Mouse (Mus musculus) heart, embryonic 13.5 days (tissue): ENCODE data around the gene Evi5. TPM values are rescaled to one million over a fixed set of nuclear protein-coding genes. Genes with fewer than 3 reads are reported as not detected.

ENCODE experiments used
- ATAC-seq: fragments of 200-750 bp; cut with Nextera tagmentation; 2 replicates; pipeline ENCODE4 v1.8.0; 2017; ENCODE audit warnings: moderate TSS enrichment; ENCODE audit not compliant: insufficient number of reproducible peaks, low FRiP score, low TSS enrichment; ENCODE audit errors: extremely low read depth
- H3K27ac ChIP-seq: fragments of 300-500 bp; sonication (generic); replicated peaks from 2 replicates; pipeline ENCODE4 v1.5.1; 2015; ENCODE audit warnings: moderate library complexity, mild to moderate bottlenecking, inconsistent platforms
- H3K27me3 ChIP-seq: fragments of 300-500 bp; sonication (generic); replicated peaks from 2 replicates; pipeline ENCODE4 v1.6.1; 2015; ENCODE audit warnings: mild to moderate bottlenecking, inconsistent platforms
- H3K36me3 ChIP-seq: fragments of 300-500 bp; sonication (generic); 2 replicates; pipeline ENCODE4 v1.6.1; 2015; ENCODE audit warnings: mild to moderate bottlenecking, inconsistent platforms
- H3K4me1 ChIP-seq: fragments of 300-500 bp; sonication (generic); 2 replicates; pipeline ENCODE4 v1.6.1; 2015; ENCODE audit warnings: inconsistent platforms
- H3K4me2 ChIP-seq: fragments of 300-500 bp; sonication (generic); 2 replicates; pipeline ENCODE4 v1.6.1; 2015; ENCODE audit warnings: inconsistent platforms, mild to moderate bottlenecking, moderate library complexity
- H3K4me3 ChIP-seq: fragments of 300-500 bp; sonication (generic); 2 replicates; pipeline ENCODE4 v1.5.1; 2015; ENCODE audit warnings: moderate library complexity, mild to moderate bottlenecking, inconsistent platforms
- H3K9ac ChIP-seq: fragments of 300-500 bp; sonication (generic); 2 replicates; pipeline ENCODE4 v1.6.1; 2015; ENCODE audit warnings: inconsistent platforms, mild to moderate bottlenecking, moderate library complexity
- H3K9me3 ChIP-seq: fragments of 300-500 bp; sonication (generic); 2 replicates; pipeline ENCODE4 v1.6.1; 2016; ENCODE audit warnings: inconsistent platforms
- WGBS: fragments of 180-500 bp; shearing (Covaris S2); methylation state at CpG from one replicate; pipeline ENCODE4 v1.1.7; 2015; ENCODE audit warnings: mixed read lengths; 5-methylcytosine and 5-hydroxymethylcytosine counted together
- polyA plus RNA-seq: library from polyadenylated mRNA; unstranded; fragments of >200 nt; fragmentation: Nextera tagmentation; extraction: Ambion mirVana; gene quantifications from 2 replicates; pipeline ENCODE4 v1.2.1, GENCODE M21; 2015

The Evi5 gene
- polyA plus RNA-seq, 1 experiment from 2014 or later: 45.7 TPM

- no peak for ATAC-seq
- under 1% methylated on average over 58 of the region's 58 CpGs for WGBS
- Histone ChIP-seq H3K4me1 (peaks cover 57% of the 10 kb centered on the region), H3K4me3 (peak overlapping the region; percentile 49), H3K9ac (peak overlapping the region; percentile 53; the same call in 1 of the 2 replicates), H3K27ac (no peak overlapping the region), H3K4me2 (peak overlapping the region; percentile 72), H3K9me3 (no peaks in the 10 kb centered on the region), H3K36me3 (no peaks in the 10 kb centered on the region), H3K27me3 (peaks cover 100% of the 10 kb centered on the region)
These were observed 153.8 kb downstream of the Evi5 start for GRCm38 (mm10) chr5:107720991-107721637.

GRCm38 (mm10) chr5:107720511-107720910, 154.4 kb downstream of the Evi5 start:
- no peak for ATAC-seq
- no peaks in the 10 kb centered on the region for H3K36me3 ChIP-seq
- no peak overlapping the region for H3K9ac ChIP-seq
- peaks cover 99% of the 10 kb centered on the region for H3K27me3 ChIP-seq
- no peak overlapping the region for H3K27ac ChIP-seq
- peak overlapping the region; percentile 72 for H3K4me2 ChIP-seq
- 7% methylated on average over 5 of the region's 5 CpGs for WGBS
- H3K4me3 ChIP-seq: peak overlapping the region; percentile 49
- peaks cover 51% of the 10 kb centered on the region for H3K4me1 ChIP-seq
- no peaks in the 10 kb centered on the region for H3K9me3 ChIP-seq

GRCm38 (mm10) chr5:107719786-107720185, 155.1 kb downstream of the Evi5 start:
- H3K9me3 ChIP-seq: no peaks in the 10 kb centered on the region
- no peak for ATAC-seq
- no peak overlapping the region for H3K9ac ChIP-seq
- H3K27me3 ChIP-seq: peaks cover 95% of the 10 kb centered on the region
- WGBS: 6% methylated on average over 1 of the region's 1 CpGs
- no peak overlapping the region for H3K4me3 ChIP-seq
- no peak overlapping the region for H3K4me2 ChIP-seq
- H3K27ac ChIP-seq: no peak overlapping the region
- peaks cover 44% of the 10 kb centered on the region for H3K4me1 ChIP-seq
- no peaks in the 10 kb centered on the region for H3K36me3 ChIP-seq

GRCm38 (mm10) chr5:107719209-107719608, 155.7 kb downstream of the Evi5 start:
- Histone ChIP-seq H3K36me3 (no peaks in the 10 kb centered on the region), H3K9me3 (no peaks in the 10 kb centered on the region), H3K27me3 (peaks cover 95% of the 10 kb centered on the region), H3K4me3 (no peak overlapping the region), H3K4me2 (no peak overlapping the region), H3K27ac (no peak overlapping the region), H3K9ac (no peak overlapping the region), H3K4me1 (peaks cover 38% of the 10 kb centered on the region)
- WGBS: 17% methylated on average over 3 of the region's 3 CpGs
- ATAC-seq: no peak

GRCm38 (mm10) chr5:107717871-107718361, 157.0 kb downstream of the Evi5 start:
- Histone ChIP-seq H3K4me1 (peaks cover 25% of the 10 kb centered on the region), H3K27me3 (peaks cover 88% of the 10 kb centered on the region), H3K36me3 (no peaks in the 10 kb centered on the region), H3K4me3 (no peak overlapping the region), H3K9ac (no peak overlapping the region), H3K4me2 (no peak overlapping the region), H3K27ac (no peak overlapping the region), H3K9me3 (no peaks in the 10 kb centered on the region)
- ATAC-seq: no peak
- WGBS: 16% methylated on average over 11 of the region's 11 CpGs

- 25% methylated on average over 2 of the region's 2 CpGs for WGBS
- H3K4me2 ChIP-seq: no peak overlapping the region
- ATAC-seq: no peak
These were observed 163.2 kb downstream of the Evi5 start for GRCm38 (mm10) chr5:107711689-107712088.

GRCm38 (mm10) chr5:107708124-107708797, 166.6 kb downstream of the Evi5 start:
- H3K4me2 ChIP-seq: no peak overlapping the region
- no peak overlapping the region for H3K9ac ChIP-seq
- H3K4me3 ChIP-seq: no peak overlapping the region
- H3K9me3 ChIP-seq: no peaks in the 10 kb centered on the region
- peaks cover 26% of the 10 kb centered on the region for H3K27me3 ChIP-seq
- H3K27ac ChIP-seq: no peak overlapping the region
- no peaks in the 10 kb centered on the region for H3K4me1 ChIP-seq
- 72% methylated on average over 8 of the region's 8 CpGs for WGBS
- no peak for ATAC-seq
- H3K36me3 ChIP-seq: no peaks in the 10 kb centered on the region

More at GRCm38 (mm10) chr5:107711689-107712088, 163.2 kb downstream of the Evi5 start:
- Histone ChIP-seq H3K36me3 (no peaks in the 10 kb centered on the region), H3K4me3 (no peak overlapping the region), H3K9me3 (no peaks in the 10 kb centered on the region), H3K9ac (no peak overlapping the region), H3K4me1 (no peaks in the 10 kb centered on the region), H3K27me3 (peaks cover 48% of the 10 kb centered on the region), H3K27ac (no peak overlapping the region)

- no peaks in the 10 kb centered on the region for H3K36me3 ChIP-seq
- peaks cover 16% of the 10 kb centered on the region for H3K27me3 ChIP-seq
- ATAC-seq: no peak
- H3K4me2 ChIP-seq: no peak overlapping the region
- 70% methylated on average over 1 of the region's 1 CpGs for WGBS
- H3K27ac ChIP-seq: no peak overlapping the region
- no peak overlapping the region for H3K9ac ChIP-seq
- no peak overlapping the region for H3K4me3 ChIP-seq
- no peaks in the 10 kb centered on the region for H3K9me3 ChIP-seq
- no peaks in the 10 kb centered on the region for H3K4me1 ChIP-seq
These were observed 168.6 kb downstream of the Evi5 start for GRCm38 (mm10) chr5:107706262-107706661.

GRCm38 (mm10) chr5:107705756-107706155, 169.2 kb downstream of the Evi5 start:
- no peak for ATAC-seq
- H3K4me3 ChIP-seq: no peak overlapping the region
- WGBS: 76% methylated on average over 4 of the region's 4 CpGs

GRCm38 (mm10) chr5:107703207-107703763, 171.6 kb downstream of the Evi5 start:
- Histone ChIP-seq H3K36me3 (no peaks in the 10 kb centered on the region), H3K9ac (no peak overlapping the region), H3K27me3 (no peaks in the 10 kb centered on the region), H3K4me1 (peaks cover 7% of the 10 kb centered on the region), H3K4me3 (no peak overlapping the region), H3K9me3 (no peaks in the 10 kb centered on the region), H3K4me2 (no peak overlapping the region), H3K27ac (no peak overlapping the region)
- WGBS: 77% methylated on average over 6 of the region's 6 CpGs
- ATAC-seq: no peak

More at GRCm38 (mm10) chr5:107705756-107706155, 169.2 kb downstream of the Evi5 start:
- Histone ChIP-seq H3K36me3 (no peaks in the 10 kb centered on the region), H3K9me3 (no peaks in the 10 kb centered on the region), H3K27ac (no peak overlapping the region), H3K4me2 (no peak overlapping the region), H3K4me1 (peaks cover 4% of the 10 kb centered on the region), H3K9ac (no peak overlapping the region), H3K27me3 (peaks cover 14% of the 10 kb centered on the region)

- WGBS: 74% methylated on average over 9 of the region's 9 CpGs
- Histone ChIP-seq H3K4me1 (peaks cover 7% of the 10 kb centered on the region), H3K36me3 (no peaks in the 10 kb centered on the region), H3K9ac (no peak overlapping the region), H3K4me3 (no peak overlapping the region), H3K4me2 (no peak overlapping the region), H3K27ac (no peak overlapping the region), H3K27me3 (no peaks in the 10 kb centered on the region), H3K9me3 (0 out of 2 replicates have a peak, but pooled peaks cover 5% of the 10 kb centered on the region)
- no peak for ATAC-seq
These were observed 173.2 kb downstream of the Evi5 start for GRCm38 (mm10) chr5:107701658-107702057.
